Mouse (Mus musculus): ENCODE results near the gene Olfr1033. TPM values are rescaled to one million over a fixed set of nuclear protein-coding genes. Genes with fewer than 3 reads are reported as not detected.

Olfr1033 gene
- polyA plus RNA-seq (2014; fragmentation: Illumina TruSeq; extraction: RNeasy Lipid Tissue Mini Kit (QIAGEN cat#74804); ENCODE audit: low read depth, low replicate concordance) = 1.5 TPM

DNA sequence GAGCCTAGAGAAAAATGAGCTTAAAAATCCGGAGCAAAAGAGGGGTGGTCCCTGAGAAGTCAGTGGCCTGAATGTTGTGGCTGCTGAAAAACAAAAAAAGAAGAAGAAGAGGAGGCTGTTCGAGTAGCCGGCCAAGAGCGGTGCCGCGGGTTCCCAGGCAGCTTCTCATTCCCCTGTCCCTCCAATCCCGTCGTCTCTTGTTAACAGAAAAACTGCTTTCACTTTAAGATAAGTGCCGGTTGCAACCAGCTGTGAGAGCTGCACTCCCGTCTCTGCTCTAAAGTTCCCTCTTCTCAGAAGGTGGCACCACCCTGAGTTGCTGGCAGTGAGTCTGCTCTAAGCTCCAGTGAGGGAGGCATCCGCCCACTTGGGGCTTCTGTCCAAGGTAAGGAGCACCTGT lies at the start of gene Olfr1033:
Gene Olfr1033 (plus strand): TSS at position 228 of the 400 bp plus-strand sequence.

GRCm38 (mm10) chr2:85973595-85973994 lies 46.8 kb upstream of the Olfr1033 start, which contains the start of gene Olfr1029:
Gene Olfr1029 (plus strand): TSS chr2:85973895.

GRCm38 (mm10) chr2:85978976-85979375 lies 41.5 kb upstream of the Olfr1033 start, which contains the start of gene Olfr1030:
Gene Olfr1030 (plus strand): TSS chr2:85979276.

DNA sequence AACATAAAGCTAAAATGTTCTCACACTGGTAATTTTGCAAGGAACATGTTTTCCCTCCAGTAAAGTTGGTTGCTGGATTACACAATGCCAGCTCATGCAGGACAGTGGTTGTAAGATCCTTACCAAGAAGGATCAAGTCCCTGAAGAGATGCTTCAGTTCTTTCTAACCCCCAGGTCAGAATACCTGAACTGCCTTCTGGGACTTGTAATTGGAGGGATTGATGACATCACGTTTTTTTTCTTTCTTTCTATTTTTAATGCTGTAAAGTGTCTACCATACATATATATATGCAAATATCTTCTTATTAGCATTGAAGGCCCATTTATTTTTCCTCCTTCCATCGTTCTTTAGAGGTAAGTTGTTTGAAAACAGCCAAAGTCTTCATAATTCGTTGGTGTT lies 30.4 kb upstream of the Olfr1033 start, which contains the start of gene Olfr1031:
Gene Olfr1031 (plus strand): TSS at position 301 of the 400 bp plus-strand sequence.

GRCm38 (mm10) chr2:86005240-86005639 lies 15.2 kb upstream of the Olfr1033 start, which contains the start of gene Olfr1032:
Gene Olfr1032 (plus strand): TSS chr2:86005540.

GRCm38 (mm10) chr2:86045561-86045960 lies 25.1 kb downstream of the Olfr1033 start, which contains the start of gene Olfr1034:
Gene Olfr1034 (plus strand): TSS chr2:86045861.

GRCm38 (mm10) chr2:86073692-86074091 lies 53.3 kb downstream of the Olfr1033 start, which contains the start of gene Olfr1036:
Gene Olfr1036 (plus strand): TSS chr2:86073992.

DNA sequence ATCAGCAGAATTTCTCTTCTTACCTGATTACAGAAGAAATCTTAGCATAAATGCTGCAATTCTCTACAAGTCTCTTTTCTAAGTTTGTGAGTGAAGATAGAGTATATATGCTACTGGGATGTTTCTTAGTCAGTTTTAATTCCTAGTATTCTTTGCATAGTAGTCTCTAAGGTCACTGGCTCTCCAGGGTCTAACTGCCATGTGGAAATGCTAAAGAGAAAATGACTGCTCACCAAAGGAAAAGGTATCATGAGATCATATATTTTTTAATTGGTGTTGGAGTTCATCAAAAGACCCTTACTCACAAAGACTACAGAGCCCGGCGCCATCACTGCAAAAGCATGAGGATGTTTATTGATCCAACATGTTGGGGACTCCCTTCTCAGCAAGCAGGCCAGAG lies 66.9 kb downstream of the Olfr1033 start, which contains the start of gene Olfr1037:
Gene Olfr1037 (minus strand): TSS at position 101 of the 400 bp plus-strand sequence.

Other genes with a start within 250 kb of the Olfr1033 start
- gene Olfr1014, start 247.9 kb upstream of the Olfr1033 start, polyA plus RNA-seq (2014; fragmentation: Illumina TruSeq; extraction: RNeasy Lipid Tissue Mini Kit (QIAGEN cat#74804); ENCODE audit: low read depth, low replicate concordance) = not detected
- not detected for gene Olfr1015, start 238.6 kb upstream of the Olfr1033 start, polyA plus RNA-seq (2014; fragmentation: Illumina TruSeq; extraction: RNeasy Lipid Tissue Mini Kit (QIAGEN cat#74804); ENCODE audit: low read depth, low replicate concordance)
- not detected for gene Olfr1016, start 218.1 kb upstream of the Olfr1033 start, polyA plus RNA-seq (2014; fragmentation: Illumina TruSeq; extraction: RNeasy Lipid Tissue Mini Kit (QIAGEN cat#74804); ENCODE audit: low read depth, low replicate concordance)
- gene Olfr1018, start 202.2 kb upstream of the Olfr1033 start, polyA plus RNA-seq (2014; fragmentation: Illumina TruSeq; extraction: RNeasy Lipid Tissue Mini Kit (QIAGEN cat#74804); ENCODE audit: low read depth, low replicate concordance) = not detected
- not detected for gene Olfr1019, start 175.2 kb upstream of the Olfr1033 start, polyA plus RNA-seq (2014; fragmentation: Illumina TruSeq; extraction: RNeasy Lipid Tissue Mini Kit (QIAGEN cat#74804); ENCODE audit: low read depth, low replicate concordance)
- gene Olfr1020, start 173.6 kb upstream of the Olfr1033 start, polyA plus RNA-seq (2014; fragmentation: Illumina TruSeq; extraction: RNeasy Lipid Tissue Mini Kit (QIAGEN cat#74804); ENCODE audit: low read depth, low replicate concordance) = not detected
- gene Olfr1022, start 152.0 kb upstream of the Olfr1033 start, polyA plus RNA-seq (2014; fragmentation: Illumina TruSeq; extraction: RNeasy Lipid Tissue Mini Kit (QIAGEN cat#74804); ENCODE audit: low read depth, low replicate concordance) = not detected
- not detected for gene Olfr1023, start 135.0 kb upstream of the Olfr1033 start, polyA plus RNA-seq (2014; fragmentation: Illumina TruSeq; extraction: RNeasy Lipid Tissue Mini Kit (QIAGEN cat#74804); ENCODE audit: low read depth, low replicate concordance)
- not detected for gene Olfr1024, start 115.6 kb upstream of the Olfr1033 start, polyA plus RNA-seq (2014; fragmentation: Illumina TruSeq; extraction: RNeasy Lipid Tissue Mini Kit (QIAGEN cat#74804); ENCODE audit: low read depth, low replicate concordance)
- gene Olfr1025-ps1, start 105.4 kb upstream of the Olfr1033 start, polyA plus RNA-seq (2014; fragmentation: Illumina TruSeq; extraction: RNeasy Lipid Tissue Mini Kit (QIAGEN cat#74804); ENCODE audit: low read depth, low replicate concordance) = not detected
- gene Olfr1026, start 99.1 kb upstream of the Olfr1033 start, polyA plus RNA-seq (2014; fragmentation: Illumina TruSeq; extraction: RNeasy Lipid Tissue Mini Kit (QIAGEN cat#74804); ENCODE audit: low read depth, low replicate concordance) = not detected
- gene Olfr1028, start 70.2 kb upstream of the Olfr1033 start, polyA plus RNA-seq (2014; fragmentation: Illumina TruSeq; extraction: RNeasy Lipid Tissue Mini Kit (QIAGEN cat#74804); ENCODE audit: low read depth, low replicate concordance) = not detected
- gene Olfr1029, start 46.7 kb upstream of the Olfr1033 start, polyA plus RNA-seq (2014; fragmentation: Illumina TruSeq; extraction: RNeasy Lipid Tissue Mini Kit (QIAGEN cat#74804); ENCODE audit: low read depth, low replicate concordance) = 0.35 TPM
- gene Olfr1030, start 41.4 kb upstream of the Olfr1033 start, polyA plus RNA-seq (2014; fragmentation: Illumina TruSeq; extraction: RNeasy Lipid Tissue Mini Kit (QIAGEN cat#74804); ENCODE audit: low read depth, low replicate concordance) = not detected
- not detected for gene Olfr1031, start 30.3 kb upstream of the Olfr1033 start, polyA plus RNA-seq (2014; fragmentation: Illumina TruSeq; extraction: RNeasy Lipid Tissue Mini Kit (QIAGEN cat#74804); ENCODE audit: low read depth, low replicate concordance)
- not detected for gene Olfr1032, start 15.1 kb upstream of the Olfr1033 start, polyA plus RNA-seq (2014; fragmentation: Illumina TruSeq; extraction: RNeasy Lipid Tissue Mini Kit (QIAGEN cat#74804); ENCODE audit: low read depth, low replicate concordance)
- 0.11 TPM for gene Olfr1034, start 25.2 kb downstream of the Olfr1033 start, polyA plus RNA-seq (2014; fragmentation: Illumina TruSeq; extraction: RNeasy Lipid Tissue Mini Kit (QIAGEN cat#74804); ENCODE audit: low read depth, low replicate concordance)
- gene Olfr1036, start 53.4 kb downstream of the Olfr1033 start, polyA plus RNA-seq (2014; fragmentation: Illumina TruSeq; extraction: RNeasy Lipid Tissue Mini Kit (QIAGEN cat#74804); ENCODE audit: low read depth, low replicate concordance) = not detected
- gene Olfr1037, start 66.8 kb downstream of the Olfr1033 start, polyA plus RNA-seq (2014; fragmentation: Illumina TruSeq; extraction: RNeasy Lipid Tissue Mini Kit (QIAGEN cat#74804); ENCODE audit: low read depth, low replicate concordance) = 0.15 TPM
- gene Olfr1039, start 115.3 kb downstream of the Olfr1033 start, polyA plus RNA-seq (2014; fragmentation: Illumina TruSeq; extraction: RNeasy Lipid Tissue Mini Kit (QIAGEN cat#74804); ENCODE audit: low read depth, low replicate concordance) = not detected
- not detected for gene Olfr1040, start 126.1 kb downstream of the Olfr1033 start, polyA plus RNA-seq (2014; fragmentation: Illumina TruSeq; extraction: RNeasy Lipid Tissue Mini Kit (QIAGEN cat#74804); ENCODE audit: low read depth, low replicate concordance)
- gene Olfr1042, start 141.2 kb downstream of the Olfr1033 start, polyA plus RNA-seq (2014; fragmentation: Illumina TruSeq; extraction: RNeasy Lipid Tissue Mini Kit (QIAGEN cat#74804); ENCODE audit: low read depth, low replicate concordance) = not detected
- not detected for gene Olfr1043, start 146.9 kb downstream of the Olfr1033 start, polyA plus RNA-seq (2014; fragmentation: Illumina TruSeq; extraction: RNeasy Lipid Tissue Mini Kit (QIAGEN cat#74804); ENCODE audit: low read depth, low replicate concordance)
- gene Olfr1044, start 157.2 kb downstream of the Olfr1033 start, polyA plus RNA-seq (2014; fragmentation: Illumina TruSeq; extraction: RNeasy Lipid Tissue Mini Kit (QIAGEN cat#74804); ENCODE audit: low read depth, low replicate concordance) = not detected
- gene Olfr52, start 165.1 kb downstream of the Olfr1033 start, polyA plus RNA-seq (2014; fragmentation: Illumina TruSeq; extraction: RNeasy Lipid Tissue Mini Kit (QIAGEN cat#74804); ENCODE audit: low read depth, low replicate concordance) = not detected
- gene Olfr1045, start 182.4 kb downstream of the Olfr1033 start, polyA plus RNA-seq (2014; fragmentation: Illumina TruSeq; extraction: RNeasy Lipid Tissue Mini Kit (QIAGEN cat#74804); ENCODE audit: low read depth, low replicate concordance) = not detected
- not detected for gene Olfr1046, start 198.7 kb downstream of the Olfr1033 start, polyA plus RNA-seq (2014; fragmentation: Illumina TruSeq; extraction: RNeasy Lipid Tissue Mini Kit (QIAGEN cat#74804); ENCODE audit: low read depth, low replicate concordance)
- not detected for gene Olfr1047, start 210.8 kb downstream of the Olfr1033 start, polyA plus RNA-seq (2014; fragmentation: Illumina TruSeq; extraction: RNeasy Lipid Tissue Mini Kit (QIAGEN cat#74804); ENCODE audit: low read depth, low replicate concordance)
- gene Olfr1048, start 219.7 kb downstream of the Olfr1033 start, polyA plus RNA-seq (2014; fragmentation: Illumina TruSeq; extraction: RNeasy Lipid Tissue Mini Kit (QIAGEN cat#74804); ENCODE audit: low read depth, low replicate concordance) = not detected
- gene Olfr1049, start 237.7 kb downstream of the Olfr1033 start, polyA plus RNA-seq (2014; fragmentation: Illumina TruSeq; extraction: RNeasy Lipid Tissue Mini Kit (QIAGEN cat#74804); ENCODE audit: low read depth, low replicate concordance) = not detected

Measured in testis, adult 10 weeks (tissue).